Mouse (Mus musculus) spleen, adult 2 months (tissue): Measurements from ENCODE around the gene Mrpl1. TPM values are rescaled to one million over a fixed set of nuclear protein-coding genes. Genes with fewer than 3 reads are reported as not detected.

Experiments used
- DNase-seq, 2 experiments: peaks; one replicate each; pipeline versions ENCODE4 v3.0.0 to v3.0.0-alpha.2; 2012 to 2021; ENCODE audit warnings: low spot score in 2 of 2, low read depth in 1 of 2
- H3K27ac ChIP-seq: fragments of 200-500 bp; 2 replicates; pipeline ENCODE4 v1.5.1; 2012; ENCODE audit warnings: low read length, inconsistent platforms; ENCODE audit not compliant: insufficient read depth
- H3K27me3 ChIP-seq: fragments of 200-500 bp; 2 replicates; pipeline ENCODE4 v1.6.1; 2012; ENCODE audit warnings: mild to moderate bottlenecking, moderate library complexity, low read length, inconsistent platforms; ENCODE audit not compliant: control insufficient read depth, insufficient read depth
- H3K36me3 ChIP-seq: fragments of 200-500 bp; 2 replicates; pipeline ENCODE4 v1.6.1; 2012; ENCODE audit warnings: mild to moderate bottlenecking, low read length, inconsistent platforms; ENCODE audit not compliant: control insufficient read depth, insufficient read depth
- H3K4me1 ChIP-seq: fragments of 200-500 bp; 2 replicates; pipeline ENCODE4 v1.6.1; 2011; ENCODE audit warnings: inconsistent platforms; ENCODE audit not compliant: control insufficient read depth, insufficient read depth, insufficient read length
- H3K4me3 ChIP-seq: fragments of 200-500 bp; 2 replicates; pipeline ENCODE4 v1.5.1; 2011; ENCODE audit warnings: mild to moderate bottlenecking, inconsistent platforms; ENCODE audit not compliant: insufficient read depth, insufficient read length; ENCODE audit errors: extremely low read depth
- CTCF ChIP-seq: fragments of 200-500 bp; IDR thresholded peaks from 2 replicates; pipeline ENCODE4 v1.5.1; 2011; ENCODE audit warnings: mild to moderate bottlenecking, inconsistent platforms; ENCODE audit not compliant: insufficient read depth, insufficient read length, insufficient replicate concordance; ENCODE audit errors: extremely low read depth
- POLR2A ChIP-seq: fragments of 200-500 bp; IDR thresholded peaks from 2 replicates; pipeline ENCODE4 v1.6.1; 2011; ENCODE audit warnings: low read depth, low read length, inconsistent platforms
- WGBS: fragments of 180-500 bp; shearing (Covaris S2); methylation state at CpG from one replicate; pipeline ENCODE4 v1.1.7; 2018; 5-methylcytosine and 5-hydroxymethylcytosine counted together
- polyA plus RNA-seq: library from polyadenylated mRNA; depleted of rRNA; stranded (reverse); fragments of >200 nt; gene quantifications from 2 replicates; pipeline ENCODE4 v1.2.3, GENCODE M21; 2012; rRNA removed

Gene Mrpl1
- polyA plus RNA-seq, 1 experiment, result 1.1 TPM

DNA sequence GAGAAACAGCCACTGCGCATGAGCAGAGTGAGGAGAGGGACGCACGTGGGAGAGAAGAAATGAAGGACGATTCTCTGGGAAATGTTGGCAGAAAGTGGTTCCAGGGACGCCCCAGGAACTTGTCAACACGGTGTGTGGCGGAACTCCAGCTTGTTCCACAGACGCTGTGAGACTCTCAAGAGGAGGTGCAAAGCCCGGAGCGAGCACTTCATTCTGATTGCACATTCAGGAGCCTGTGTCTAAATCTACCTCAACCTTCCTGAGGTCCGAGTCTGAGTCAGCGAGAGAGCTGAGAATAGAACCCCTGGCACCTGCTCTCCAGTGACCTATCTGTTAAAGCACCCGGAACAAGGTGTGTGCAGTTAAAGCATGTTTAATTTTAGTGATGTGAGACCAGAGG lies 98.8 kb downstream of the Mrpl1 start:
- Histone ChIP-seq H3K27me3 (no peaks in the 10 kb centered on the region), H3K36me3 (no peaks in the 10 kb centered on the region), H3K27ac (no peak overlapping the region), H3K4me3 (no peak overlapping the region), H3K4me1 (no peaks in the 10 kb centered on the region)
- TF ChIP-seq CTCF (no peak), POLR2A (no peak)
- 87% methylated on average over 13 of the region's 13 CpGs for WGBS
- DNase-seq, result no peak

DNA sequence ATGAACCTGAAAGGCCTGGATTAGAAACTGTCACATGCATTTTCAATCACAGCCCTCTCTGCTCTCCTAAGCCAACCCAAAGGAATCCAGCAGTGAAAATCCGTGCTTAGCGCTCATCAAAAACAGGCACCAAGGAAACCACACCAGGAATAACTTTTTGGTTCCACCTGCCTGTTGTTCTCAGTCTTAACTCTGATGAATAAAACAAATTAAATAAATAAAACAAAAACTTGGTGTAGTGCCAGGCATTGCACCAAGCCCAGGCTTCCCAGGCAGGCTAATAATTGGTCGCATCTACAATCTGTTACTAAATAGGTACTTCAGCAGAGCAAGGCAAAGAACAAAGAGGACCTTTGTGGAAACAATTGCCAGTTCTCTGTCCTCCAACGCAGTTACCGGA lies 99.4 kb downstream of the Mrpl1 start:
- TF ChIP-seq POLR2A (no peak), CTCF (no peak)
- no peak overlapping the region for H3K27ac ChIP-seq
- H3K4me3 ChIP-seq, result no peak overlapping the region
- no peaks in the 10 kb centered on the region for H3K36me3 ChIP-seq
- H3K27me3 ChIP-seq, result no peaks in the 10 kb centered on the region
- H3K4me1 ChIP-seq, result no peaks in the 10 kb centered on the region
- 92% methylated on average over 5 of the region's 5 CpGs for WGBS
- DNase-seq, result no peak

DNA sequence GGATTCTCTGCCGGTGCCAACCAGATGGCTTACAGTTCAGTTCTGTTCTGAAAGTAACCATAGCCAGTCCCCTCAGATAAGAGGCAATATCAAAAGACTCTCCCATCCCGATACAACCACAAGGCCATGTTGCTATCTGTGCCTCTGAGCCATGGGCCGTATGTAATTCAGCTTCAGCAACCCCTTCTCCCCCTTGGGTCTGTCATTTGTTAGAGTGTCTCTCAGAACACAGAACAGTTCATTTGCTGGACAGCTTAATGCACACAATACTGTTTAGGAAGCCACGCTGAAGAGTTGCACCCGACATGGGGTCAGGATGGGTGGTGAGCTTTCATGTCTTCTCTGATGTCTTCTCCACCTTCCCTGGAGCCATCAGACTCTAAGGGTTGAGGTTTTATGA lies 100.3 kb downstream of the Mrpl1 start:
- no peak for TF ChIP-seq CTCF
- no peak for TF ChIP-seq POLR2A
- DNase-seq, result no peak
- Histone ChIP-seq H3K4me3 (no peak overlapping the region), H3K36me3 (no peaks in the 10 kb centered on the region), H3K27ac (no peak overlapping the region), H3K27me3 (no peaks in the 10 kb centered on the region), H3K4me1 (no peaks in the 10 kb centered on the region)
- 94% methylated on average over 5 of the region's 5 CpGs for WGBS

DNA sequence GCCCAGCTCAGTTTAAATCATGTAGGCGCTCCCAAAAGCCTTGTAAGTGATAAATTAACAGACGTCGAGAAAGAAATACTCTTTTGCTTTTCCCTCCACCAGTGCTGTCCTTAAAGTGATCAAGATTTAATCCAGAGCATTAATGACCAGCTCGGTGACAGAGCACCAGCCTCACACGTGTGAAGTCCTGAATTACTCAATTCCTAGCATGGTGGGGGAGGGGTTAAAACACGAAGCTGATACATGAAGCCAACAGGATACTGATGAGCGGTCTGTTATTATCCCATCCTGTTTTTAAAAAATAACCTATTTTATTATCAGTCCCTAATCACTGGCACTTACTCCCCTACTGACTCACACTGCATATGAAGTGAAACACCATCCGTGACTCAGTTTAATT lies 102.4 kb downstream of the Mrpl1 start:
- H3K36me3 ChIP-seq, result no peaks in the 10 kb centered on the region
- no peaks in the 10 kb centered on the region for H3K27me3 ChIP-seq
- no peak overlapping the region for H3K27ac ChIP-seq
- H3K4me3 ChIP-seq, result no peak overlapping the region
- no peaks in the 10 kb centered on the region for H3K4me1 ChIP-seq
- DNase-seq, result no peak
- 82% methylated on average over 8 of the region's 8 CpGs for WGBS
- TF ChIP-seq POLR2A (no peak), CTCF (no peak)

Other genes starting within 250 kb of the Mrpl1 start
- gene Cnot6l, start 45.3 kb upstream of the Mrpl1 start, polyA plus RNA-seq, result 9.0 and 11.6 TPM in 2 replicates
- 0.79 and 1.2 TPM in 2 replicates for gene Fras1, start 164.5 kb downstream of the Mrpl1 start, polyA plus RNA-seq